Mouse (Mus musculus): ENCODE results near the gene Tnip1. TPM values are rescaled to one million over a fixed set of nuclear protein-coding genes. Genes with fewer than 3 reads are reported as not detected.

The Tnip1 gene
- polyA plus RNA-seq, 1 experiment: 20.6 TPM

DNA sequence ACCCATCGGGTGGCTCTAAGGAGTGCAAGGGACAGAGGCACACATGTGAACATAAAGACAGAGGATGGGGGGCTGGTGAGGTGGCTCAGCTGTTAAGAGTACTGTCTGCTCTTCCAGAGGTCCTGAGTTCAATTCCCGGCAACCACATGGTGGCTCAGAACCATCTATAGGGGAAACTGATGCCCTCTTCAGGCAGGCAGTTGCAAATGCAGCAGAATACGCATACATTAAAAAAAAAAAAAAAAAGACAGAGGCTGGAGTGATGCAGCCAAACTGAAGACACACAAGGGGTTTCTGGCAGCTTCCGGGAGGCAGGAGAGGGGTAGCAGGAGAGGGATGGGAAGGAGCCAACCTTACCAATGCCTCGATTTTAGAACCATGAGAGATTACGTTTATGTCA is 19.8 kb upstream of the Tnip1 start:
- Histone ChIP-seq H3K27me3 (replicated peaks; ENCODE audit: control insufficient read depth, insufficient read depth, low read length) (no peaks in the 10 kb centered on the region), H3K36me3 (ENCODE audit: control insufficient read depth, insufficient read depth, low read length) (no peaks in the 10 kb centered on the region; the same call in 1 of the 2 replicates), H3K27ac (ENCODE audit: insufficient read depth, low read depth, low read length) (no peak overlapping the region), H3K4me3 (ENCODE audit: insufficient read depth, low read depth, low read length) (no peak overlapping the region), H3K4me1 (ENCODE audit: control insufficient read depth, insufficient read depth, low read length) (no peaks in the 10 kb centered on the region)
- no peak for TF ChIP-seq POLR2A (IDR thresholded peaks at IDR 0.05; ENCODE audit: low read depth, low read length)
- TF ChIP-seq CTCF (conservative IDR thresholded peaks at IDR 0.05; ENCODE audit: insufficient read depth, insufficient read length, low read depth, low read length): no peak
- WGBS: 91% methylated on average over 6 of the region's 6 CpGs
- DNase-seq: no peak

DNA sequence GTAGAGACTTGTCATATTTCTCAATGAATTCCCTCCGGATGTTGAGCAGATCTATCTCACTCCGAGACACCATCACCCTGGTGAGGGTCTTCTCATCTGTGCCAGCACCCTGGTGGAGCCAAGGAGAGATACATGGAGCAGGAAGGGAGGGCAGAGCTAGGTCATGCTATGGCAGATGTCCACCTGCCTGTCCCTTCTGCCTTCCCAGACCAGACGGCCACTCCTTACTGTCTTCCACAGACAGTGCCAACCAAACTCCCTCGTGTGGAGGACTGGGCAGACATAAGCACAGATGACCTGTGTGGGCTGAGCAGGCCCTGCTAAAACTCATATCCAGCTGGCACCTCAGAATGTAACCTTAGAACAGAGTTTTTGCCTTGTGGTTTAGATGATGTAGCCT is 18.9 kb upstream of the Tnip1 start:
- WGBS: 89% methylated on average over 4 of the region's 4 CpGs
- H3K4me3 ChIP-seq (ENCODE audit: insufficient read depth, low read depth, low read length): no peak overlapping the region

DNA sequence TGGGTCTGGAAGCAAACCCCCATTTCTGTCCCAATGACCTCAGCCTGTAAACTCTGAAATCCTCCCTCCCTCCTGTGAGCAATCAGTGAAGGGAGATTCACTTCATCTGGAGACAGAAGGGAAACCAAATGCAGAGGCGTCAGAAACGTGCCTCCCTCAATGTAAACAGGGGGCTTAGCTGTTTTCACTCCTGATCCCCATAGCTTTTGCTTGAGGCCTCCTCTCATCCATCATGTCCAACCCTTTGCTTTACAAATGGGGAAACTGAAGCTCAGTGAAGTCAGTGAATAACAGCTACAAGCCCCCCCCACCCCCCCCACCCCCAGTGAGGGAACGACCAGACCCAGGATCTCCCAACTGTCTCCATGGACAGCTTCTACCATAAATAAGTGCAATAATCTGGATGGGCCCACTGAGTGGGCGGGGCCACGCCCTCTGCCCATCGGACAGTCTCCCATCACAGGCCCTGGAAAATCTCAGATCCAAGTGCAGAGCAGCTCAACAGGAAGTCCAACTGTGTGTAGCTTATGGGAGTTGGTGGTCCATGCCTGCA is 14.7 kb upstream of the Tnip1 start:
- TF ChIP-seq POLR2A (IDR thresholded peaks at IDR 0.05; ENCODE audit: low read depth, low read length) (no peak), CTCF (conservative IDR thresholded peaks at IDR 0.05; ENCODE audit: insufficient read depth, insufficient read length, low read depth, low read length) (no peak)
- WGBS: 55% methylated on average over 6 of the region's 6 CpGs
- Histone ChIP-seq H3K4me3 (ENCODE audit: insufficient read depth, low read depth, low read length) (no peak overlapping the region), H3K27me3 (replicated peaks; ENCODE audit: control insufficient read depth, insufficient read depth, low read length) (no peaks in the 10 kb centered on the region), H3K4me1 (ENCODE audit: control insufficient read depth, insufficient read depth, low read length) (0 out of 2 replicates have a peak, but pooled peaks cover 2% of the 10 kb centered on the region), H3K36me3 (ENCODE audit: control insufficient read depth, insufficient read depth, low read length) (no peaks in the 10 kb centered on the region), H3K27ac (ENCODE audit: insufficient read depth, low read depth, low read length) (no peak overlapping the region)
- no peak for DNase-seq

More for the DNA sequence above, 18.9 kb upstream of the Tnip1 start:
- Histone ChIP-seq H3K4me1 (ENCODE audit: control insufficient read depth, insufficient read depth, low read length) (no peaks in the 10 kb centered on the region), H3K36me3 (ENCODE audit: control insufficient read depth, insufficient read depth, low read length) (no peaks in the 10 kb centered on the region; the same call in 1 of the 2 replicates), H3K27ac (ENCODE audit: insufficient read depth, low read depth, low read length) (no peak overlapping the region), H3K27me3 (replicated peaks; ENCODE audit: control insufficient read depth, insufficient read depth, low read length) (no peaks in the 10 kb centered on the region)
- DNase-seq: no peak
- TF ChIP-seq POLR2A (IDR thresholded peaks at IDR 0.05; ENCODE audit: low read depth, low read length) (no peak), CTCF (conservative IDR thresholded peaks at IDR 0.05; ENCODE audit: insufficient read depth, insufficient read length, low read depth, low read length) (no peak)

DNA sequence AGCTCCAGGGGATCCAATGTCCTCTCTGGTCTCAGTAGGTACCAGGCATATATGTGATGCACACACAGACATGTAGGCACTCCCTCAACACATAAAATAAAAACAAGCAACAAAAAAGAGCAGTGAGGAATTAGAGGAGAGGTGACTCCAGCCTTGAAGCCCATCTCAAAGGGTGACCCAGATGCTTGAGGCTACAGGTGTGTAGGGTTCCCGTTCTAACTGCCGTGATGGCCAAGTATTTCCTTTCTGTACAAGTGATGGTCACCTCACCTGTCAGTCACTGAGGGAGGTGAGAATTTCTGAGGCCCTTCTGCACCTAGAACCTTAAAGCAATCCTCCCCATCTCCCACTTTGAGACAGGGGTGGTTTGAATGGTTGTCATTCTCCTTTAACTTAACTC is 13.6 kb upstream of the Tnip1 start:
- H3K4me1 ChIP-seq (ENCODE audit: control insufficient read depth, insufficient read depth, low read length): peaks cover 7% of the 10 kb centered on the region; the same call in 1 of the 2 replicates
- H3K36me3 ChIP-seq (ENCODE audit: control insufficient read depth, insufficient read depth, low read length): no peaks in the 10 kb centered on the region
- no peak overlapping the region for H3K27ac ChIP-seq (ENCODE audit: insufficient read depth, low read depth, low read length)
- WGBS: 93% methylated on average over 2 of the region's 2 CpGs
- no peak for DNase-seq
- no peak overlapping the region for H3K4me3 ChIP-seq (ENCODE audit: insufficient read depth, low read depth, low read length)
- TF ChIP-seq POLR2A (IDR thresholded peaks at IDR 0.05; ENCODE audit: low read depth, low read length) (no peak), CTCF (conservative IDR thresholded peaks at IDR 0.05; ENCODE audit: insufficient read depth, insufficient read length, low read depth, low read length) (no peak)
- no peaks in the 10 kb centered on the region for H3K27me3 ChIP-seq (replicated peaks; ENCODE audit: control insufficient read depth, insufficient read depth, low read length)

DNA sequence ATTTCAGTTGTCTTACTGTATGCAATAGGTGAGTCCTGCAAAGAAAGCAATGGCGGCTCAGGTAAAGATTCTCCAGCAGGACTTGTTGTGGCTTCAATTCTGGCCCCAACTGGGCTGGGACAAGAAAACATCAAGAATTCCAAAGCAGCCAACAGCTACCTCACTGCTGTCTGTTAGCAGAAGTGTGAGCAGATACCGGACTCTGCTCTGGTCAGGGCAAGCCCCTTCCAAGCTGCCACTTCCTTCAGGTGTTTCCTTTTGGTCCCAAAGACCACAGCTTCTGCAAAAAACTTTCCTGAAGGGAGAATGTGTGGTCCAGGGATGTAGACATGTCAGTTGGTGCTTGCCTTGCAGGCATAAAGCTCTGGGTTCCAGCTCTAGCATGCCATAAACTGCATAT is 13.0 kb upstream of the Tnip1 start:
- Histone ChIP-seq H3K36me3 (ENCODE audit: control insufficient read depth, insufficient read depth, low read length) (no peaks in the 10 kb centered on the region), H3K27me3 (replicated peaks; ENCODE audit: control insufficient read depth, insufficient read depth, low read length) (no peaks in the 10 kb centered on the region), H3K4me1 (ENCODE audit: control insufficient read depth, insufficient read depth, low read length) (peaks cover 7% of the 10 kb centered on the region; the same call in 1 of the 2 replicates), H3K27ac (ENCODE audit: insufficient read depth, low read depth, low read length) (no peak overlapping the region), H3K4me3 (ENCODE audit: insufficient read depth, low read depth, low read length) (no peak overlapping the region)
- no peak for DNase-seq
- no peak for TF ChIP-seq POLR2A (IDR thresholded peaks at IDR 0.05; ENCODE audit: low read depth, low read length)
- TF ChIP-seq CTCF (conservative IDR thresholded peaks at IDR 0.05; ENCODE audit: insufficient read depth, insufficient read length, low read depth, low read length): no peak
- 69% methylated on average over 2 of the region's 2 CpGs for WGBS

DNA sequence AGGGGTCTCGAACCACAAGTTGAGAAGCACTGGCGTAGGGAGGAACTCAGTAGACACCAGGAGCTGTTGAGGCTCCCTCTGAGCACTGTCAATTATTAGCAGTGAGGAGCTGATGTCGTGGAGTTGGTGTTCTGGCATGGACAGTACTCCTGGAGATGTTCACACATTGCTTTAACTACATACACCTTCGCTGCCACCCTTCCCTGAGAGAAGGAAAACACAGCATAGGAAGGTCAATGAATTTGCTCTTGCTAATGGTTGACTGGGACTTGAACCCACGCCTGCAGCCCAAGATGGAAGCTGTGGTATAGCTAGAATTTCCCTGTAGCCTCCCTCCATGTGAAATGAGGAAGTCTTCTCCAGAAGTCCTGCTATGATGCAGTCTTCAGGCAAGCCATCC is 12.6 kb upstream of the Tnip1 start:
- Histone ChIP-seq H3K27me3 (replicated peaks; ENCODE audit: control insufficient read depth, insufficient read depth, low read length) (no peaks in the 10 kb centered on the region), H3K4me1 (ENCODE audit: control insufficient read depth, insufficient read depth, low read length) (peaks cover 7% of the 10 kb centered on the region; the same call in 1 of the 2 replicates), H3K36me3 (ENCODE audit: control insufficient read depth, insufficient read depth, low read length) (no peaks in the 10 kb centered on the region), H3K4me3 (ENCODE audit: insufficient read depth, low read depth, low read length) (no peak overlapping the region), H3K27ac (ENCODE audit: insufficient read depth, low read depth, low read length) (no peak overlapping the region)
- 88% methylated on average over 5 of the region's 5 CpGs for WGBS
- no peak for DNase-seq
- TF ChIP-seq CTCF (conservative IDR thresholded peaks at IDR 0.05; ENCODE audit: insufficient read depth, insufficient read length, low read depth, low read length): no peak
- no peak for TF ChIP-seq POLR2A (IDR thresholded peaks at IDR 0.05; ENCODE audit: low read depth, low read length)

DNA sequence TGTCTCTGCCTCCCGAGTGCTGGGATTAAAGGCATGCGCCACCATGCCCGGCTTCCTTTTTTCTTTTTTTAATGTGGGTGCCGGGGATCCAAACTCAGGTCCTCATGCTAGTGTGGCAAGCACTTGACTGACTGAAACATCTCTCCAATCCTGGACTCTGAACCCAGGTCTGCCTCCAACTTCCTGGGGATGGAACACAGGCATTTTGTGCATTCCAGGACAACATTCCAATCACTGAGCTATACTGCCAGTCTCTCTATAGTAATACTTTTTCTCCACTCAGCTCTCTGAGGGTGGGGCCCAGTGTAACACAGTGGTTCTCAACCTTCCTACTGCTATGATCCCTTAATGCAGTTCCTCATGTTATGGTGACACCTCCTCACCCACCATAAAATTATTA is 11.9 kb upstream of the Tnip1 start:
- no peaks in the 10 kb centered on the region for H3K36me3 ChIP-seq (ENCODE audit: control insufficient read depth, insufficient read depth, low read length)
- H3K27me3 ChIP-seq (replicated peaks; ENCODE audit: control insufficient read depth, insufficient read depth, low read length): no peaks in the 10 kb centered on the region
- H3K27ac ChIP-seq (ENCODE audit: insufficient read depth, low read depth, low read length): no peak overlapping the region
- H3K4me1 ChIP-seq (ENCODE audit: control insufficient read depth, insufficient read depth, low read length): peaks cover 7% of the 10 kb centered on the region; the same call in 1 of the 2 replicates
- H3K4me3 ChIP-seq (ENCODE audit: insufficient read depth, low read depth, low read length): no peak overlapping the region
- WGBS: 89% methylated on average over 4 of the region's 4 CpGs
- TF ChIP-seq CTCF (conservative IDR thresholded peaks at IDR 0.05; ENCODE audit: insufficient read depth, insufficient read length, low read depth, low read length) (no peak), POLR2A (IDR thresholded peaks at IDR 0.05; ENCODE audit: low read depth, low read length) (no peak)
- DNase-seq: no peak
